Mouse (Mus musculus) T-cell, adult 2 months (primary cell): ENCODE results near the gene Olfr102.

ENCODE experiments used
- DNase-seq: peaks from one replicate; pipeline ENCODE4 v3.0.0; 2022; ENCODE audit warnings: low spot score

Gene Olfr102

DNA sequence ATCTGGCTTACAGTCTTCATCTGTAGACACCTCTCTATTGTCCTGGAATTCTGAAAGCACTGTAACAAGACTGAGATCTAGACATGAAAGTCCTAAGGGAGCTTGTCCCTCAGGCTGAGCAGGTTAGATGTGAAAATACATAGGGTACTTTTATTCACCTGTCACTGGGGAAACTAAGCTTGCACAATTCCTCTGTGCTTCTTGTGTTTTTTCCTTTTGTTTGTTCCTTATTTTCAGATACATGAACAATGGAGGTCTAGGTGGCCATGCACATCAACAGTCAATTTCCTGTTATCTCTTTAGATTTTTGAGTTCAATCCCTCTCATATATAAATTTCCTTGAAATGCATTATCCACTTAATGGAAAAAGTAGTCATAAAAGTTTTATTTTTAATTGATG, at the start of gene Olfr102:
TSS of gene Olfr102 (minus strand) at position 101 of the 400 bp plus-strand sequence.
- no peak for DNase-seq

DNA sequence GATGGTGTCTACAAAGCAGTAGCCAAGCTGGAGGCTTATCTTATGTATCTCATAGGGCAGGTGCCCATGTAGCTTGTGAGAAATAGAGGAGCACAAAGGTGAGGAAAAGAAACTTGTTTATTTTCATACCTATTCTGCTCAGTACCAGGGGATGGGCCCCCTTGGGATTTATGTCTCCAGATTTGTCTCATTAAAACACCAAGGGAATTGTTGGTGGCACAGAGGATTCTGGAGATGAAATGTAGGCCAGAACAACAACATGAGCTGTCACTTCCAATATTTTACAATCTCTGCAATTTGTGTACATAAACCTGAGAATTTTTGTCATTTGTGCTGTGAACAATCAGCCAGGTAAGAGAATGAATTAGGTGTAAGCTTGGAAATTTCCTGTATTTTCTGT, 42.4 kb upstream of the Olfr102 start, which contains the start of gene Olfr104-ps:
TSS of gene Olfr104-ps (plus strand) at position 301 of the 400 bp plus-strand sequence.
- DNase-seq, result no peak

GRCm38 (mm10) chr17:37339598-37339997, 22.7 kb upstream of the Olfr102 start, which contains the start of gene Olfr103:
Gene Olfr103 (minus strand): TSS chr17:37339698.
- DNase-seq, result no peak

GRCm38 (mm10) chr17:37310146-37310699, 6.6 kb downstream of the Olfr102 start:
- no peak for DNase-seq

- DNase-seq, result no peak
Measured at GRCm38 (mm10) chr17:37308483-37308882, 8.4 kb downstream of the Olfr102 start.

- DNase-seq, result no peak
Measured at GRCm38 (mm10) chr17:37304213-37304612, 12.6 kb downstream of the Olfr102 start, which contains the start of gene Olfr101. Gene Olfr101 (minus strand): TSS chr17:37304313.

DNA sequence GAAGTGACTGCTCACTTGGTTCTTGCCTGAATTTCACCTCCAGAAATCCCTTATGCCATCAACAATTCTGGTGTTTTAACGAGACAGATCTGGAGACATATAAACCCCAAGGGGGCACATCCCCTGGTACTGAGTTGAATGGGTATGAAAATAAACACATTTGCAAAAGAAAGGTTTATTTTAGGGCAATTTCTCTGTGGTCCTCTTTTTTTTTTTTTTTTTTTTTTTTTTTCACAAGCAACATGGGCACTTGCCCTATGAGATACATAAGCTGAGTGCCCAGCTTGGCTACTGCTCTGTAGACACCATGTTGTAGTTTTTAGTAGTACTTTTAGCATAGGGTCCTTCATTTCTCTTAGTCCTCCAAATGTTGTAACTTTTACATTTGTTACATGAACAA, 33.5 kb downstream of the Olfr102 start, which contains the start of gene Olfr99:
TSS of gene Olfr99 (minus strand) at position 101 of the 400 bp plus-strand sequence.
- no peak for DNase-seq

GRCm38 (mm10) chr17:37280331-37280730, 36.5 kb downstream of the Olfr102 start:
- no peak for DNase-seq

GRCm38 (mm10) chr17:37276573-37276972, 40.3 kb downstream of the Olfr102 start:
- no peak for DNase-seq

- no peak for DNase-seq
Measured at GRCm38 (mm10) chr17:37275626-37276248, 41.1 kb downstream of the Olfr102 start.

GRCm38 (mm10) chr17:37270702-37271092, 46.2 kb downstream of the Olfr102 start:
- DNase-seq, result peak; percentile 93

GRCm38 (mm10) chr17:37270058-37270701, 46.7 kb downstream of the Olfr102 start, which contains the start of gene H2-M3:
Gene H2-M3 (plus strand): TSS chr17:37270220.
- peak; percentile 91 for DNase-seq

DNA sequence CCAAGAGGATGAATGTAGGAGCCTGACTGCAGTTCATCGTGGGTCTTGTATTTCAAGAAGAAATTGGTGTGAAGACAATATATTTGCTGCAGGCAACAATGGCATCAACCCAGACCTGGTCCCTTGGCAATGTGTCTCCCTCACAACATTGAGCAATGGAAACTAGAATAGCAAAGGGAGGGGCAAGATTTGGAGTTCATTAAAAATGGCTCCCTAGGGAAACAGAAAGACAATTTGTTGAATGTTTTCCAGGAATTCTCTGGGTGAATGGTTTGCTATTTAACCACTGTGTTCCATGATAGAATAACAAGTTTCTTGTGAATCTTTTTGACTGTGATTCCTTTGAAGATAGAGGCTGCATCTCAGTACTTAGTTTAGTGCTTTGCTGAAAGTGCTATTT, 53.2 kb downstream of the Olfr102 start, which contains the start of gene Olfr98:
TSS of gene Olfr98 (minus strand) at position 124 of the 400 bp plus-strand sequence.
- no peak for DNase-seq
